Mouse (Mus musculus) E14TG2a.4 (cell line): ENCODE measurements around the gene Rab5c.

Experiments used
- CTCF ChIP-seq: conservative IDR thresholded peaks from 2 replicates; pipeline ENCODE4 v1.5.1; 2014; ENCODE audit warnings: low read length
- NANOG ChIP-seq: IDR thresholded peaks from 2 replicates; pipeline ENCODE4 v1.6.1; 2014; ENCODE audit warnings: borderline replicate concordance, low read length, mixed read lengths
- POU5F1 ChIP-seq: IDR thresholded peaks from 2 replicates; pipeline ENCODE4 v1.6.1; 2014; ENCODE audit warnings: low read length, borderline replicate concordance

GRCm38 (mm10) chr11:100741348-100741747 lies 3.3 kb upstream of the Rab5c start:
- TF ChIP-seq CTCF (no peak), POU5F1 (no peak), NANOG (no peak)
